Mouse (Mus musculus) adrenal gland, adult 2 months (tissue): ENCODE results near the gene Dus2. TPM values are rescaled to one million over a fixed set of nuclear protein-coding genes. Genes with fewer than 3 reads are reported as not detected.

Experiments used
- DNase-seq: peaks from one replicate; pipeline ENCODE4 v3.0.0; 2021
- polyA plus RNA-seq: library from polyadenylated mRNA; depleted of rRNA; stranded (reverse); fragments of >200 nt; gene quantifications from 2 replicates; pipeline ENCODE4 v1.2.3, GENCODE M21; 2012
- total RNA-seq, 2 experiments: library from RNA; stranded (reverse); gene quantifications; 2 replicates each; pipeline ENCODE4 v1.2.3; 2021

The Dus2 gene
- total and polyA plus RNA-seq, 3 experiments: 5.5 to 19.6 (median 13.6) TPM

GRCm38 (mm10) chr8:106046872-106047559 lies 55.9 kb downstream of the Dus2 start:
- DNase-seq: no peak

GRCm38 (mm10) chr8:106047854-106048630 lies 56.9 kb downstream of the Dus2 start:
- no peak for DNase-seq

DNA sequence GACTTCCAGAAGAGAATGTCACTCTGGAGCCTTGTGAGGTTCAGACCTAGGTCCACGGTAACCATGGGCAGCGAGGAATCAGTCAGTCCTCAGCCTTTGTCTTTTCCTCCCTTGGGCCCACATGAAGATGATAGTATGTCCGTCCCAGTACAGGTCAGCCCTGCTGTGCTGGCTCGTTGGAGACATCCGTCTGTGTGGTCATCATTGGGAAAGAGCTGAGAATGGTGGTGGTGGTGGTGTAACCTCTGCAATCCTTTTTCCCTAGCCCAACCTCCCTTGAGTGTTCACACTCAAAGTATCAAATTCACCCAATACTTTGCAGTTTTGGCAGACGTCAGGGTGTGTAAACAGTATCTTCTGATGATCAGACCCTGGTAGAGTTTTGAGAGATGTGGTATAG lies 58.7 kb downstream of the Dus2 start:
- DNase-seq: no peak

DNA sequence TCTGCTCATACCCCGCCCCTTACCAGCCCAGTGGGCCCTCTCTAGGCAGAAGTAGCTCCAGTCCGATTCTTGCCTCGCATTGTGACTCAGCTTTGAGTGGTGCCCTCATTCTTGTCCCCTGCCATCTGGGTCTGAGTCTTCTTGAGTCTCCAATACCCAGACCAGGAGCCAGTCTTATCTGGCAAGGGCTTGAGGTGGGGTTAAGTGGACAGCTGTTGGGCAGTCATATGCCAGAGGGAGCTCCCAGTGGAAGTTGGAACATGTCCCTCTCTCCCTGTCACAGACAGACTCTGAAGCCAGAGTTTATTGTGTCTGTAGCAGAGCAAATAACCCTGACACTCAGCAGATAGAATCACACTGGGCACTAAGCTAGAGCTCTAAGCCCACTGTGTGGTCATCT lies 59.9 kb downstream of the Dus2 start:
- DNase-seq: no peak

DNA sequence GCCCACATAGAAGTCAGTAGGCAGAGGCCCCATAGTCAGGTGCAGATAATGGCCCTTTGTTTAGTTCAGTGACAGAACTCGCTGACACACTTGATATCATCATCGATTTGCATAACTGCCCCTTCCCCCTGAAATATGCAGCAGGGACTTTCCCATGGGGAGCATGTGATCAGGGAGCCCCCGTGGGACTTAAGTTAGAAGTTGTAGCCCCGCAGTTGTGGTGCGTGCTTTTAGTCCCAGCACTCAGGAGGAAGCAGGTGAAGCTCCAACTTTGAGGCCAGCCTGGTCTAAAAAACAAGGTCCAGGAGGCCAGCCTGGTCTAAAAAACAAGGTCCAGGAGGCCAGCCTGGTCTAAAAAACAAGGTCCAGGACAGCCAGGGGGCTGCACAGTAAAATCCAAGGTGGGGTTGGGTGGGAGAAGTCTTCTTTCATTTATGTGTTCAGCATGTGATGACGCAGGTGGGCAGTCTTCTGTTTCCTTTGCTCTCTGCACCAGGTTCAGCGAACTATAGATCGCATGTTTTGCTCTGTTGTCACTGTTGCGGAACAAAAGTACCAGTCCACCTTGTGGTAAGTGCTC lies 61.5 kb downstream of the Dus2 start:
- no peak for DNase-seq

DNA sequence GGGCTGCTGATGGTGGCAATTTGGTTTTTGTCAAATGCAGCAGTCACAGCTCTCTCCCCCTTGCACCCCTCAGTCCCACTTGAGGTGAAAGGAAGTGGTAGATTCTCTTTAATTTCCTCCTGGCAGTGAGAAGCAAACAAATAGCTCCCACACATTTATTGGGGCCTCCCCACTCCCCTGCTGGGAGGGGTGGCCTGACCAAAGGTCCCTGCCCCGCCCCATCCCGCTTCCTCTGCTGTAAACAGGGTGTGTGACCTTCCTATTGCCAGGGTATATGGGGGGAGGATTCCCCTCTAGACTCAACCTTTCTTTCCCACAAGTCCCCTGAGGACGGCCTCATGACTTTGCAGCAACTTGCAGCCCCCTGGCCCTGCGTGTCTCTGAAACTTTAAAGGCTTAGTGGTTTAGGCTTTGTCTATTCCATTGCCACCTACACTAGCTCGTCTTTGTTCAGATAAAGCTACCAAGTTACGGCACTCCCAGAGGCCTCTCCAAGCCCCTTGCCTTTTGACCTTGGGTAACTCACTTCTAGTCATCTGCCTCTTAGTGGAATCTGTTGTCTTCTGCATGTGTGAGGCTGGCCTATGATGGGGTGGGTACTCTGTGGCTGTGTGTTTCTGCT lies 63.2 kb downstream of the Dus2 start:
- no peak for DNase-seq

DNA sequence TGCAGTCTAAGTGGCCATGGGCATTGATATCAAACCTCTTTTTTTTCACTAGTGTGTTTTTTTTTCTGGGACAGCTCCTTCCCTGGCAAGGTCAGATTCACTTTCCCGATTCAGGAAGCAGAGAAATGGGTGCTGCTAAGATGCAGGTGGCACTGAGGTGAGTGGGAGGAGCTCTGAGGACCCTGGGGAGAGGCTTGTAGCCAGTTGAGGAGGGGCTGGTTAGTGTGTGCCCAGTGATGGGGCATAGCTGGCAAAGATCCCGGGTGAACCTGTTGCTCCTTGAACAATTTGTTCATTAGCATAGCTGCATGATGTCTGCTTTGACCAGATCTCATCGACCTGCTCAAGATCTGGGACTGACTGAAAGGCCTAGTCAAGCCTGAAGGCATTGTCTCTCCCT lies 63.9 kb downstream of the Dus2 start:
- no peak for DNase-seq

- DNase-seq: no peak
Observed at GRCm38 (mm10) chr8:106056455-106056982, 65.4 kb downstream of the Dus2 start.

DNA sequence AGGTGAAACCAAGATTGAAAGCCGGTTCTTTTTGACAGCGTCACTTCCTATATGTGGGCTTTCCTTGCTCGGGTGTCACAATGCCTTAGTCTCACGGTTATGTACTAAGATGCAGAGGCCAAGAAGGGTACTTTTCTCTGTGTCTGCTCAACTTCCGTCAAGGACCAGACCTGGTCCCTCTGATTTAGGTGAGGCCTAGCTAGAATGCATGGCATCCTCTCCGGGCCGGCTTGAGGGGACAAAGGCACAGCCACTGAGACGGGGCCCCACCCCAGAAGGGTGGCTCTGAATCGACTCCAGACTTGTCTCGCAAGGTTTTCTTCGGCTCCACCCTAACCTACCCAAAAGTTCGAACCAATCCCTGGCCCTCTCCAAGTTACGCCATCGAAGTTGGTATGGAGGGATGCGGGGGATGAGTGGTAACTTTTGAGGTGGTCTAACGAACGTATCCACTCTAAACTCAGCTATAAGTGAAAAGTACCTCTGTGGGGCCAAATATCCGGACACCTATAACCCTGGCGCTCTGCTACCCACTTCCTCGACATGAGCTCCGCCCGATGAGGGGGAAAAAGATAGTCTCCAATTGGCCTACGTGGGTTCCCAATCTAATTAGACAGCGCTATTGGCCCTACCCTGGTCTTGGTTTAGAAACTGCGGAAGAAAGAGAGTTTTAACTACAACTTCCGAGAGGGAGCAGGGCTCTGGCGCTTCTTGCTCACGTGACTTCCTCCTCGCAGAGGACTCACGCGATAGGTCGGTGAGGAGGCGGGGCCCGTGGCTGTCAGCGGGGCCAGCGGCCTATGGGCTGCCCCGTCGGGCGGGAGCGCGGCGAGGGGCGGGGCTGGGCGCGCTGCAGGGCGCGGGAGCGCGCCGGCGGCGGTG lies 67.8 kb downstream of the Dus2 start, which contains the start of gene Nfatc3:
Gene Nfatc3, plus strand, starts transcription at position 110 of the 882 bp plus-strand sequence.
- DNase-seq: peak; percentile 98

GRCm38 (mm10) chr8:106059613-106060371 lies 68.7 kb downstream of the Dus2 start:
- no peak for DNase-seq

GRCm38 (mm10) chr8:106060521-106060920 lies 69.4 kb downstream of the Dus2 start:
- no peak for DNase-seq

GRCm38 (mm10) chr8:106061686-106062085 lies 70.5 kb downstream of the Dus2 start:
- no peak for DNase-seq

GRCm38 (mm10) chr8:106063046-106063445 lies 71.9 kb downstream of the Dus2 start:
- DNase-seq: no peak

GRCm38 (mm10) chr8:106066721-106067120 lies 75.6 kb downstream of the Dus2 start:
- DNase-seq: no peak

DNA sequence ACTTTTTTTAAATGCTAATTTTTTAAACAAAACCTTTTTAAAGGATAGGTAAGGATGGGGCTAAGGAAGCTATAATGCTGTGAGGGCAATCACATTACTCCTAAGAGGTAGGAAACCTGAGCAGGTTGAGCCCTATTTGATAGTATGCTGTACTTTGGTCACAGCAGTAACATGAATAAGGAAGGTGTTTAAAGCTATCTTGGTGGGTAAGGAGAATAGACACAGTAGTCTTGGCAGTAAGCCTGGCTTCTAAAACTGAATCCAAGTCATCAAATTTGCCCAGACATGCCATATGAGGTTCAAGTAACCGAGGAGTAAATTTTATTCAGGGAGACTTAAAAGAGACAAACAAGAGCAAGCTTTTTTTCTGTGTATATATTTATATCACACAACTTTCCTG lies 78.4 kb downstream of the Dus2 start:
- DNase-seq: no peak

GRCm38 (mm10) chr8:106072113-106072512 lies 81.0 kb downstream of the Dus2 start:
- no peak for DNase-seq

DNA sequence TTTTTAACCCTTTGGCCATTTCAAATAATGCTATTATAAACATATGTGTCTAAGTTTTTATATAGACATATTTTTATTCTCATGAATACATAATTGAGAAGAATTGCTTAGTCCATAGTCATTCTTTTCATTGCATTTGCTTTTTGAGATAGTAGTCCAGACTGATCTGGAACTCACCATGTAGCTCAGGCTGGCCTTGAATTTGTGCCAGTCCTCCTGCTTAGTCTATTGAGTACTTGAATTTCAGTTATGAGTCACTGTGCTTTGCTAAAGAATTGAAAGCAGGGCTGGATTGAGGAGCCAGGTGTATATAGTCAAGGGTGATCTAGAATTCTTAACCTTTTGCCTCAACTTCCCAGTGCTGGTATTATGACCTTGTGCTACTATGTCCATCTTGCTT lies 83.1 kb downstream of the Dus2 start:
- peak; percentile 75 for DNase-seq

GRCm38 (mm10) chr8:106074659-106075058 lies 83.5 kb downstream of the Dus2 start:
- DNase-seq: no peak

- DNase-seq: peak; percentile 87
Observed at GRCm38 (mm10) chr8:106075161-106075862, 84.2 kb downstream of the Dus2 start.

GRCm38 (mm10) chr8:106075863-106076174 lies 84.7 kb downstream of the Dus2 start:
- DNase-seq: no peak
